Mouse (Mus musculus) adrenal gland (tissue): ENCODE results near the gene Mlxipl.

Source experiments
- intact Hi-C: fragments of 180-260 bp; cut with DNase I; formaldehyde crosslinking; loops from one replicate; pipeline ENCODE4 v1.15.1; 2025

The Mlxipl gene

GRCm38 (mm10) chr5:135181776-135182175 is 92.1 kb downstream of the Mlxipl start:
- intact Hi-C loops = loop anchor here (10.0 kb wide), 1 partner anchor 167 kb away; no protein-coding TSS in a partner anchor

GRCm38 (mm10) chr5:135183131-135183861 is 93.6 kb downstream of the Mlxipl start:
- intact Hi-C loops = loop anchor here (10.0 kb wide), 1 partner anchor 168 kb away; no protein-coding TSS in a partner anchor

GRCm38 (mm10) chr5:135185016-135185415 is 95.3 kb downstream of the Mlxipl start:
- intact Hi-C loops = loop anchor here (10.0 kb wide), 1 partner anchor 170 kb away; no protein-coding TSS in a partner anchor

GRCm38 (mm10) chr5:135185596-135185995 is 95.9 kb downstream of the Mlxipl start:
- intact Hi-C loops = loop anchor here (10.0 kb wide), 1 partner anchor 171 kb away; no protein-coding TSS in a partner anchor

GRCm38 (mm10) chr5:135186231-135186620 is 96.5 kb downstream of the Mlxipl start:
- intact Hi-C loops = loop anchor here (10.0 kb wide), 1 partner anchor 171 kb away; no protein-coding TSS in a partner anchor

- intact Hi-C loops = loop anchor here (10.0 kb wide), 1 partner anchor 172 kb away; no protein-coding TSS in a partner anchor
Observed at GRCm38 (mm10) chr5:135186621-135187348, 97.1 kb downstream of the Mlxipl start, which contains the start of gene Baz1b. TSS of gene Baz1b (plus strand) at chr5:135187264.

- intact Hi-C loops = loop anchor here (10.0 kb wide), 1 partner anchor 173 kb away; no protein-coding TSS in a partner anchor
Observed at GRCm38 (mm10) chr5:135187349-135188213, 97.9 kb downstream of the Mlxipl start.
